Mouse (Mus musculus): ENCODE results near the gene Bdh1. TPM values are rescaled to one million over a fixed set of nuclear protein-coding genes. Genes with fewer than 3 reads are reported as not detected.

Bdh1 gene
- polyA plus RNA-seq, 1 experiment from 2014 or later, result 327 TPM

DNA sequence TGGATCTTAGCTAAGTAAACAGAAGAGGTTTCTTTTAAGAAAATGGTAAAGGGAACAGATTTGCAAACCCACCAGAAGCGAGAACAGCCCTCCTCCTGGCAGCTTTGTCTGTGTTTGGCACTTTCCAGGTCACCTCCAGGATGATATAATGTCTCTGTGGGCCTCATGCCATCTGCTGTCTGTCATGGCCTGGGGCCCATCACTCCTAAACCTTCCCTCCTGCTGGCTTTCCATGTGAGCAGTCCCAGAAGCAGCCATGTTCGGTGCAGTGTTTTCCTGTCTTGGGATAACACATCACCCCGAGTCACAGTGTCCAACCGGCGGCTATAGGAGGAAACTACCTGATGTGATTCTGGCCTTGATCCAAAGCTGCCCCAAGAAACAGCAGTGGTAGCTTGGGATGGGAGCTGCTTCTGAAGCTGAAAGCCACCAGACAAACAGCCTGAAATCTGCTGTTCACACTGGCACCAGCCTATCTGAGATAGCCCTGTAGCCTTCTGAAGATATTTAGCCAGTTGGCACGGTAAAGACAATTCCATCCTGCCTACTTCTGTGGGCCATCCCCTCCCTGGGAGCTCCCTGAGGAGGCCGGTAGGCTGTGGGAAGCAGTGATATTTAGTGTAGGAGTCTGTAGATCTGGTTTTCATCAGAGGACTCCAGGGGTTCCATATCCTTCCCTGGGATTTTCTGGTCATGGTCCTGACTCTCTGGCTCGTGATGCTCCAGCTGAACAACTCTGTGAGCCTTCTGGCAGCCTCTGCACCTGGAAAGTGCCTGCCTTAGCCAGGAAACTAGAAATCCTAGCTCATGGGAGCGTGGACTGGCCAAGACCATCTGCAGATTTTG, 53.3 kb downstream of the Bdh1 start:
- Histone ChIP-seq H3K4me1 (replicated peaks; ENCODE audit: control insufficient read depth, insufficient read depth, low read length) (no peaks in the 10 kb centered on the region), H3K9me3 (ENCODE audit: control insufficient read depth) (no peaks in the 10 kb centered on the region), H3K27ac (ENCODE audit: low read depth, low read length) (no peak overlapping the region), H3K4me3 (ENCODE audit: low read depth, low read length) (no peak overlapping the region), H3K9ac (ENCODE audit: low read depth, low read length) (no peak overlapping the region), H3K36me3 (ENCODE audit: control insufficient read depth, insufficient read depth) (no peaks in the 10 kb centered on the region), H3K27me3 (replicated peaks; ENCODE audit: control insufficient read depth, insufficient read depth, low read length) (no peaks in the 10 kb centered on the region), H3K4me2 (replicated peaks; ENCODE audit: low read depth) (no peak overlapping the region)
- ATAC-seq, result no peak
- WGBS, result 61% methylated on average over 9 of the region's 9 CpGs
- TF ChIP-seq CTCF (IDR thresholded peaks at IDR 0.05; ENCODE audit: low read depth), result no peak

DNA sequence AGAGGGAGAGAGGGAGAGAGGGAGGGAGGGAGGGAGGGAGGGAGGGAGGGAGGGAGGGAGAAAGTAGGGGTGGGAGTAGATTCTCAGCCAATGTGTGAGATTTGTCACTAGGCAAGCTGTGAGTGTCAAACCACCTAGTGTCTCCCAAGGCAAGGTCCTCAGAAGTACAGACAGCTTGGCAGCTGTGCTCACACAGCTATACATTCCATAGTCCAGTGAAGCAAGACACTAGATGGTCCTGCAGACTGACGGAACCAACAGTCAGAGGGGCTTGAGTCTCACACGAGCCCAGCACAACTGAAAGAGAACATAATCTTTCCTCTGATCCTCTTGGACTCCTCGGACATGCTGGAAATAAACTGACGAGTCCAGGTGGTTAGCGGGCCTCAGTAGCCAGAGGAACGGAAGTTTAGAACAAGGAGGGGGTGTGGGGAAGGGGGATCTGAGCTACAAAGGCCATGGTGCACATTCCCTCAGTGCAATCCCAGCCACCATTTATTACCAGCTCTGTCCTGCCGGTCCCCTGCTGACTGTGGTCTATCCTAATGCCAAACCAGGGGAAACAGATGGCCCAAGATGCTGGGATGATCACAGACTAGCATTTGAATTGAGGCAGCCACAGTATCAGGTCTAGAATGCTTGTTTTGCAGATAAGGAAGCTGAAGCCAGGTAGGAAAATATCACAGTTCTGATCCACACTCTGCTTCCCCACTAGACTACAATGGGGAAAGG, 55.0 kb downstream of the Bdh1 start:
- Histone ChIP-seq H3K9me3 (ENCODE audit: control insufficient read depth) (no peaks in the 10 kb centered on the region), H3K9ac (ENCODE audit: low read depth, low read length) (no peak overlapping the region), H3K27me3 (replicated peaks; ENCODE audit: control insufficient read depth, insufficient read depth, low read length) (no peaks in the 10 kb centered on the region), H3K36me3 (ENCODE audit: control insufficient read depth, insufficient read depth) (no peaks in the 10 kb centered on the region), H3K4me2 (replicated peaks; ENCODE audit: low read depth) (no peak overlapping the region), H3K27ac (ENCODE audit: low read depth, low read length) (no peak overlapping the region), H3K4me1 (replicated peaks; ENCODE audit: control insufficient read depth, insufficient read depth, low read length) (no peaks in the 10 kb centered on the region), H3K4me3 (ENCODE audit: low read depth, low read length) (no peak overlapping the region)
- ATAC-seq, result no peak
- 55% methylated on average over 7 of the region's 7 CpGs for WGBS
- TF ChIP-seq CTCF (IDR thresholded peaks at IDR 0.05; ENCODE audit: low read depth), result no peak

DNA sequence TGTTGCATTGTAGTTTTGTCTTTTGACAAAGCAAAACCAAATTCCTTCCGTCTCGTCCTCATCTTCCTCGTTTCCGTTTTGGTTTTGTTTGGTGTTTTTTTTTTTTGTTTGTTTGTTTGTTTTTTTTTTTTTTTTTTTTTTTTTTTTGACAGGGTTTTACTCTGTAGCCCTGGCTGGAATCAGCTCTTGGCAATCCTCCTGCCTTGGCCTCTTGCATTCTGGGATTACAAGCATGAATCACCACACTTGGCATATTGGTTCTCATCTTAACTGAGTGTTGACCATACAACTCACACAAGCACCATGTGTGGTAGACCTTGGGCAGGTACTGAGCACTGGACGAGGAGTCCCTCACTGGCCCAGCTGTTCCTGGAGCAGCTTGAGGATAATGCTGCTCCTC, 63.3 kb downstream of the Bdh1 start:
- WGBS, result 94% methylated on average over 5 of the region's 5 CpGs
- Histone ChIP-seq H3K4me2 (replicated peaks; ENCODE audit: low read depth) (no peak overlapping the region), H3K27me3 (replicated peaks; ENCODE audit: control insufficient read depth, insufficient read depth, low read length) (no peaks in the 10 kb centered on the region), H3K9me3 (ENCODE audit: control insufficient read depth) (no peaks in the 10 kb centered on the region), H3K4me1 (replicated peaks; ENCODE audit: control insufficient read depth, insufficient read depth, low read length) (no peaks in the 10 kb centered on the region), H3K9ac (ENCODE audit: low read depth, low read length) (no peak overlapping the region), H3K4me3 (ENCODE audit: low read depth, low read length) (no peak overlapping the region), H3K36me3 (ENCODE audit: control insufficient read depth, insufficient read depth) (no peaks in the 10 kb centered on the region), H3K27ac (ENCODE audit: low read depth, low read length) (no peak overlapping the region)
- no peak for TF ChIP-seq CTCF (IDR thresholded peaks at IDR 0.05; ENCODE audit: low read depth)
- no peak for ATAC-seq

DNA sequence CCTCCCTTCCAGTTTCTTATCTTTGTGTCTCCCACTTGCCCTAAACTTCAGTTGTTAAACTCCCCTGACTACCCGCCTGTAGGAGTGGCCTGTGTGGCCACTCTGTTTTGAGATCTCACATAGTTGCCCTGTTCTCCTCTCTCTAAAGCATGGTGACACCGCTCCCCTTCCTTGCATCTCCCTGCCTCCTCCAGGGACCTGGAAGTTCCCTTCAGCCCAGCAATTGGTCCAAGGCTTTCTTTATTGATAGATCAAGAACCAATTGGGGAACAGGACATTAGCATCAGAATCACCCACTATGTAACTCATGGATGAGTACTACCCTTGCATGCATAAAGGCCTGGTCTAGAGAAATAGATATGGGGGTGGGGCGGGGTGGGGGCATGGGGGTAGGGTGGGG, 65.2 kb downstream of the Bdh1 start:
- H3K4me3 ChIP-seq (ENCODE audit: low read depth, low read length), result no peak overlapping the region
- 84% methylated on average over 3 of the region's 3 CpGs for WGBS
- no peaks in the 10 kb centered on the region for H3K27me3 ChIP-seq (replicated peaks; ENCODE audit: control insufficient read depth, insufficient read depth, low read length)
- H3K27ac ChIP-seq (ENCODE audit: low read depth, low read length), result no peak overlapping the region
- no peak overlapping the region for H3K9ac ChIP-seq (ENCODE audit: low read depth, low read length)
- no peaks in the 10 kb centered on the region for H3K4me1 ChIP-seq (replicated peaks; ENCODE audit: control insufficient read depth, insufficient read depth, low read length)
- no peak for TF ChIP-seq CTCF (IDR thresholded peaks at IDR 0.05; ENCODE audit: low read depth)
- H3K4me2 ChIP-seq (replicated peaks; ENCODE audit: low read depth), result no peak overlapping the region
- no peak for ATAC-seq
- H3K36me3 ChIP-seq (ENCODE audit: control insufficient read depth, insufficient read depth), result no peaks in the 10 kb centered on the region
- no peaks in the 10 kb centered on the region for H3K9me3 ChIP-seq (ENCODE audit: control insufficient read depth)

DNA sequence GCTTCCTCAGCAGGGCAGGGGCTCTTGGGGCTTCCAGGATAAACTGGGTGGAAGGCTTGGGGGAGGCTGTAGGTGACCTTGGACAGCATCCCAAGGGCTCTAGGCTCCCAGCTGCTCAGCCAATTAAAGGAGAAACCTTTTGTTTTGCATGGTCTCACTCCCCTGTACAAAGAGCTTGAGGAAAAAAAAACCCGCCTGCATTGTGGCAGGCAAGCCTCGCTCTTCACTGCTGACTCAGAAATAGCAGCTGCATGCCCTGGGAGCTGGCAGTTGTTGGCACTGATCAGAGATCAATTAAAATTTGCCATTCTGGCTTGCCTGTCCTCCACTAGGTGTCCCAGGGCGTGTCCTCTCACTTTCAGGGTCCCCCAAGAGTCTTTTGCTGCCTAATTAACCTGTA, 67.0 kb downstream of the Bdh1 start:
- Histone ChIP-seq H3K4me2 (replicated peaks; ENCODE audit: low read depth) (no peak overlapping the region), H3K36me3 (ENCODE audit: control insufficient read depth, insufficient read depth) (no peaks in the 10 kb centered on the region), H3K9ac (ENCODE audit: low read depth, low read length) (no peak overlapping the region), H3K4me3 (ENCODE audit: low read depth, low read length) (no peak overlapping the region), H3K9me3 (ENCODE audit: control insufficient read depth) (no peaks in the 10 kb centered on the region), H3K4me1 (replicated peaks; ENCODE audit: control insufficient read depth, insufficient read depth, low read length) (peaks cover 11% of the 10 kb centered on the region), H3K27ac (ENCODE audit: low read depth, low read length) (no peak overlapping the region), H3K27me3 (replicated peaks; ENCODE audit: control insufficient read depth, insufficient read depth, low read length) (no peaks in the 10 kb centered on the region)
- no peak for TF ChIP-seq CTCF (IDR thresholded peaks at IDR 0.05; ENCODE audit: low read depth)
- ATAC-seq, result no peak
- 66% methylated on average over 3 of the region's 3 CpGs for WGBS

DNA sequence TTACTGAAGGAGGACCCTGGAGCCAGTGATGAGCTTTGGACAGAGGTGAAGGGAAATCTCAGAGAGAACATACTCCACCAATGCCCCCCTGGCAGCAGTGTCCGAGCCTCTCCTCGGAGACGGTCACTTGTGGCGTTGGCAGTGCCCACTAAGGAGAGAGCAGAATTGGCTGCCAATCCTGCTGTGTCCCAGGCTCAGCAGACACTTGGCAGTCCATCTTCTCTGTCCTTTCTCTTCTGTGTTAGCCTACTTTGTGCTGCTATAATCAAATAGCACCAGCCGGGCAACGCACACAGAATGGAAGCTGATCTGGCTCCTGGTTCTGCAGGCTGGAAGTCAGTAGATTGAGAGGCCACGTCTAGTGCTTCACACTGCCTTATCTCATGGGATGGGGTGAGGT, 68.9 kb downstream of the Bdh1 start:
- Histone ChIP-seq H3K27ac (ENCODE audit: low read depth, low read length) (no peak overlapping the region), H3K9me3 (ENCODE audit: control insufficient read depth) (no peaks in the 10 kb centered on the region), H3K4me2 (replicated peaks; ENCODE audit: low read depth) (no peak overlapping the region), H3K4me3 (ENCODE audit: low read depth, low read length) (no peak overlapping the region), H3K36me3 (ENCODE audit: control insufficient read depth, insufficient read depth) (no peaks in the 10 kb centered on the region), H3K27me3 (replicated peaks; ENCODE audit: control insufficient read depth, insufficient read depth, low read length) (no peaks in the 10 kb centered on the region), H3K4me1 (replicated peaks; ENCODE audit: control insufficient read depth, insufficient read depth, low read length) (peaks cover 11% of the 10 kb centered on the region), H3K9ac (ENCODE audit: low read depth, low read length) (no peak overlapping the region)
- ATAC-seq, result no peak
- 90% methylated on average over 7 of the region's 7 CpGs for WGBS
- no peak for TF ChIP-seq CTCF (IDR thresholded peaks at IDR 0.05; ENCODE audit: low read depth)

Data from intestine, postnatal 0 days (tissue).